Mouse (Mus musculus) erythroblast, embryonic 14.5 days (primary cell): ENCODE results near the gene Dlg2.

Experiments used
- GATA1 ChIP-seq: IDR thresholded peaks from 2 replicates; pipeline ENCODE4 v1.6.1; 2012; ENCODE audit warnings: low read length, inconsistent platforms, mixed read lengths
- TAL1 ChIP-seq: IDR thresholded peaks from 3 replicates; pipeline ENCODE4 v1.6.1; 2012; ENCODE audit warnings: low read length, inconsistent platforms, mixed read lengths

GRCm38 (mm10) chr7:91479145-91479544 is 1002.7 kb downstream of the Dlg2 start:
- TF ChIP-seq GATA1 (no peak), TAL1 (no peak)
